Comparison of ENCODE assay signal across 10 mouse cellular contexts in the genomic region with DNA sequence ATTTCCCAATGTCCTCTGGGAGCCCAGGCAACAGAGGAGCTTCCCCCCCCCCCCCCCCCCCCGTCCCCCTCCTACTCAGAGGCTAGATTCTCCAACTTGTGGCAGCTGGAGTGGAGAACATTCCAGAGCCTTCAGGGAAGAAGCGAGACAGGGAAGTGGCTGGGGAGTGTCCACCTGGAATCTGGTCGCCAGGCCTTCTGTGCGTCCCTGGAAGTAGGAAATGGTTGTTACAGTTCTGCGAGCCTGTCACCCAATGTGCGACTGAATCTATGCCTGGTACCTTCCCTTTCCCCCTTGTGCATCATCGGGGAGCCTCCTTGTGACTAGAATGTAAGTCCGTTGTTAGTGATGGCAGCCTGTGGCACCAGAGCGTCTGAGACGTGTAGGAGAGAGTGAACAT. TPM values are rescaled to one million over a fixed set of nuclear protein-coding genes. Genes with fewer than 3 reads are reported as not detected.
DNase-seq lines count a peak whose midpoint lies in the region; ATAC-seq lines count a peak whose summit lies in the region.
"Had no signal": no experiment of that assay in that cellular context is flagged by ENCODE, and none has a peak within 500 bp of the region (broad histone marks: within the 10 kb centered on the region; RNA-seq: fewer than 3 reads in every experiment).

No protein-coding gene starts in this region.

- 0 out of 2 replicates have a peak overlapping the region, but pooled peaks have one; percentile 27 for H3K9ac ChIP-seq in liver, embryonic 12.5 days
- H3K9ac ChIP-seq in stomach, embryonic 16.5 days (ENCODE audit: low read length) = 0 out of 2 replicates have a peak overlapping the region, but pooled peaks have one; percentile 16

- H3K4me1 ChIP-seq in liver, embryonic 12.5 days = peaks cover 16% of the 10 kb centered on the region
- H3K4me1 ChIP-seq in stomach, embryonic 16.5 days (ENCODE audit: control insufficient read depth, insufficient read depth, low read length) = peaks cover 4% of the 10 kb centered on the region; the same call in 1 of the 2 replicates

- H3K36me3 ChIP-seq in liver, embryonic 12.5 days = no peaks in the 10 kb centered on the region
- H3K36me3 ChIP-seq in stomach, embryonic 16.5 days (ENCODE audit: control insufficient read depth, insufficient read depth, low read length) = no peaks in the 10 kb centered on the region

- 0 out of 2 replicates have a peak, but pooled peaks have one; percentile 22 for ATAC-seq in frontal cortex, adult (ENCODE audit: low TSS enrichment)
- no peak for ATAC-seq in liver, embryonic 12.5 days
- no peak for ATAC-seq in stomach, embryonic 16.5 days (ENCODE audit: insufficient read depth, low FRiP score)

- no peaks in the 10 kb centered on the region for H3K9me3 ChIP-seq in liver, embryonic 12.5 days (replicated peaks)
- H3K9me3 ChIP-seq in stomach, embryonic 16.5 days (replicated peaks; ENCODE audit: control insufficient read depth, low read length) = no peaks in the 10 kb centered on the region

- no peak overlapping the region for H3K27ac ChIP-seq in liver, embryonic 12.5 days
- no peak overlapping the region for H3K27ac ChIP-seq in stomach, embryonic 16.5 days (ENCODE audit: low read length)
- H3K27ac ChIP-seq: macrophage had no signal

- H3K27me3 ChIP-seq in liver, embryonic 12.5 days (replicated peaks) = no peaks in the 10 kb centered on the region
- no peaks in the 10 kb centered on the region for H3K27me3 ChIP-seq in stomach, embryonic 16.5 days (ENCODE audit: control insufficient read depth, insufficient read depth, low read length)

- DNase-seq in frontal cortex, postnatal 25 days (ENCODE audit: low spot score in 2 of 2) = no peak
- no peak for DNase-seq in liver
- peak; percentile 40 to 60 for DNase-seq in left cerebral cortex, postnatal 36 days (ENCODE audit: low spot score in 2 of 2)
- no peak for DNase-seq in gastrocnemius, postnatal 36 days
- DNase-seq in adrenal gland, postnatal 14 days = no peak
- DNase-seq: thymus, postnatal 4 days had no signal

- 70% methylated on average over 9 of the region's 10 CpGs for WGBS in liver, embryonic 12.5 days (ENCODE audit: insufficient replicate concordance)
- 44% methylated on average over 10 of the region's 10 CpGs for WGBS in stomach, embryonic 16.5 days

- no peak overlapping the region for H3K4me2 ChIP-seq in liver, embryonic 12.5 days
- 0 out of 2 replicates have a peak overlapping the region, but pooled peaks have one; percentile 4 for H3K4me2 ChIP-seq in stomach, embryonic 16.5 days (ENCODE audit: low read depth, low read length)

- intact Hi-C loops in left cerebral cortex, postnatal 36 days (cut with DNase I) = no loop called here
- intact Hi-C loops in gastrocnemius, postnatal 36 days (cut with DNase I) = loop anchor here (2.0 kb wide), 1 partner anchor 27 kb away; the partner anchor contains the start of gene Zfp568

- no peak overlapping the region for H3K4me3 ChIP-seq in liver, embryonic 12.5 days
- H3K4me3 ChIP-seq in stomach, embryonic 16.5 days (replicated peaks; ENCODE audit: low read length) = peak overlapping the region; percentile 9

RNA-seq across cellular contexts. Expression of gene Zfp74, which starts 2.4 kb away (rescaled TPM):
- polyA plus RNA-seq in liver, embryonic 12.5 days (2016; fragmentation: Nextera tagmentation; extraction: Ambion mirVana) = 3.6 and 4.8 TPM in 2 replicates
- total RNA-seq in left cerebral cortex, postnatal 36 days (2021) = 10 to 100 TPM; 18.0 to 19.1 TPM
- 8.1 and 8.8 TPM in 2 replicates for polyA plus RNA-seq in stomach, embryonic 16.5 days (2015; fragmentation: Nextera tagmentation; extraction: Ambion mirVana)
- 1 to 10 TPM; 4.8 to 5.5 TPM for total RNA-seq in gastrocnemius, postnatal 36 days (2021)
- 10.1 and 12.4 TPM in 2 replicates for total RNA-seq in adrenal gland, postnatal 14 days (2021)

RNA-seq across cellular contexts. Expression of gene Zfp568, which starts 27.5 kb away (rescaled TPM):
- 13.4 and 14.2 TPM in 2 replicates for polyA plus RNA-seq in liver, embryonic 12.5 days (2016; fragmentation: Nextera tagmentation; extraction: Ambion mirVana)
- 1 to 10 TPM; 3.2 to 5.3 TPM for total RNA-seq in left cerebral cortex, postnatal 36 days (2021)
- polyA plus RNA-seq in stomach, embryonic 16.5 days (2015; fragmentation: Nextera tagmentation; extraction: Ambion mirVana) = 14.0 and 14.9 TPM in 2 replicates
- 10 to 100 TPM; 15.4 to 18.7 TPM for total RNA-seq in gastrocnemius, postnatal 36 days (2021)
- 15.2 and 16.4 TPM in 2 replicates for total RNA-seq in adrenal gland, postnatal 14 days (2021)

RNA-seq across cellular contexts. Expression of gene Zfp383, which starts 48.2 kb away (rescaled TPM):
- polyA plus RNA-seq in liver, embryonic 12.5 days (2016; fragmentation: Nextera tagmentation; extraction: Ambion mirVana) = 0.54 and 0.55 TPM in 2 replicates
- total RNA-seq in left cerebral cortex, postnatal 36 days (2021) = 1 to 10 TPM; 9.0 to 9.7 TPM
- polyA plus RNA-seq in stomach, embryonic 16.5 days (2015; fragmentation: Nextera tagmentation; extraction: Ambion mirVana) = 4.0 and 4.2 TPM in 2 replicates
- total RNA-seq in gastrocnemius, postnatal 36 days (2021) = 1 to 10 TPM; 4.0 to 6.3 TPM
- 4.7 and 6.5 TPM in 2 replicates for total RNA-seq in adrenal gland, postnatal 14 days (2021)

RNA-seq across cellular contexts. Expression of gene Zfp27, which starts 49.9 kb away (rescaled TPM):
- polyA plus RNA-seq in liver, embryonic 12.5 days (2016; fragmentation: Nextera tagmentation; extraction: Ambion mirVana) = 2.6 and 3.4 TPM in 2 replicates
- 10 to 100 TPM; 20.5 to 23.2 TPM for total RNA-seq in left cerebral cortex, postnatal 36 days (2021)
- 8.4 and 10.2 TPM in 2 replicates for polyA plus RNA-seq in stomach, embryonic 16.5 days (2015; fragmentation: Nextera tagmentation; extraction: Ambion mirVana)
- 1 to 10 TPM; 6.1 to 7.9 TPM for total RNA-seq in gastrocnemius, postnatal 36 days (2021)
- 11.9 and 12.2 TPM in 2 replicates for total RNA-seq in adrenal gland, postnatal 14 days (2021)

Comparison
In these comparisons a context has a peak if more than half of its experiments do, and no peak if none do; other contexts are left out.
1. DNase-seq: peak in left cerebral cortex, postnatal 36 days (2 of 2); none in frontal cortex, postnatal 25 days (0 of 2), liver (single experiment), gastrocnemius, postnatal 36 days (0 of 2) and adrenal gland, postnatal 14 days (single experiment).